Mouse (Mus musculus): ENCODE measurements around the gene Bcan. TPM values are rescaled to one million over a fixed set of nuclear protein-coding genes. Genes with fewer than 3 reads are reported as not detected.

Gene Bcan
- 100 to 1,000 TPM; 296 to 327 TPM for total RNA-seq (2021)

- peak; percentile 70 for DNase-seq
These were observed at the start of gene Bcan for GRCm38 (mm10) chr3:88000181-88000580. Bcan (minus strand) TSS chr3:88000230.

GRCm38 (mm10) chr3:88049532-88049931 is 49.5 kb upstream of the Bcan start:
- DNase-seq: no peak

- peak; percentile 80 to 82 for DNase-seq
These were observed 42.8 kb upstream of the Bcan start, which contains the start of gene Gpatch4 for GRCm38 (mm10) chr3:88042661-88043421. Gpatch4 (plus strand) TSS chr3:88043108.

GRCm38 (mm10) chr3:88035561-88036293 is 35.7 kb upstream of the Bcan start:
- DNase-seq: no peak

GRCm38 (mm10) chr3:88033506-88033905 is 33.5 kb upstream of the Bcan start:
- no peak for DNase-seq

- peak; percentile 48 to 51 for DNase-seq
These were observed 30.8 kb upstream of the Bcan start for GRCm38 (mm10) chr3:88030608-88031395.

- peak in 1 of 2 experiments; percentile 20 for DNase-seq
These were observed 27.6 kb upstream of the Bcan start, which contains the start of gene Hapln2 for GRCm38 (mm10) chr3:88027434-88028186. Hapln2 (minus strand) TSS chr3:88027583.

GRCm38 (mm10) chr3:88026823-88027222 is 26.8 kb upstream of the Bcan start:
- no peak for DNase-seq

- DNase-seq: no peak
These were observed 23.4 kb upstream of the Bcan start for GRCm38 (mm10) chr3:88023192-88024074.

- DNase-seq: peak; percentile 82
These were observed 22.5 kb upstream of the Bcan start for GRCm38 (mm10) chr3:88022322-88023191.

GRCm38 (mm10) chr3:88010634-88011265 is 10.7 kb upstream of the Bcan start:
- DNase-seq: no peak

GRCm38 (mm10) chr3:88005822-88006786 is 6.1 kb upstream of the Bcan start:
- no peak for DNase-seq

GRCm38 (mm10) chr3:88002291-88002976 is 2.4 kb upstream of the Bcan start:
- DNase-seq: peak in 1 of 2 experiments; percentile 63

GRCm38 (mm10) chr3:88000816-88001595 is 976 bp upstream of the Bcan start:
- DNase-seq: peak in 1 of 2 experiments; percentile 61

- no peak for DNase-seq
These were observed 661 bp downstream of the Bcan start for GRCm38 (mm10) chr3:87999243-87999895.

GRCm38 (mm10) chr3:87998747-87999146 is 1.3 kb downstream of the Bcan start:
- DNase-seq: peak; percentile 67 to 74
